Mouse (Mus musculus) activated CD4-positive, CD25-positive, alpha-beta regulatory T cell, adult 9 weeks (primary cell): ENCODE data around the gene Ski. TPM values are rescaled to one million over a fixed set of nuclear protein-coding genes. Genes with fewer than 3 reads are reported as not detected.

Experiments
- polyA plus RNA-seq: library from polyadenylated mRNA; unstranded; fragments of 100-300 nt; shearing (Covaris generic); gene quantifications from one replicate; pipeline ENCODE4 v1.2.1, GENCODE M21; 2017

Ski gene
- polyA plus RNA-seq: 11.1 TPM

GRCm38 (mm10) chr4:155222552-155222840, at the start of gene Ski:
Gene Ski (minus strand): TSS chr4:155222592.

DNA sequence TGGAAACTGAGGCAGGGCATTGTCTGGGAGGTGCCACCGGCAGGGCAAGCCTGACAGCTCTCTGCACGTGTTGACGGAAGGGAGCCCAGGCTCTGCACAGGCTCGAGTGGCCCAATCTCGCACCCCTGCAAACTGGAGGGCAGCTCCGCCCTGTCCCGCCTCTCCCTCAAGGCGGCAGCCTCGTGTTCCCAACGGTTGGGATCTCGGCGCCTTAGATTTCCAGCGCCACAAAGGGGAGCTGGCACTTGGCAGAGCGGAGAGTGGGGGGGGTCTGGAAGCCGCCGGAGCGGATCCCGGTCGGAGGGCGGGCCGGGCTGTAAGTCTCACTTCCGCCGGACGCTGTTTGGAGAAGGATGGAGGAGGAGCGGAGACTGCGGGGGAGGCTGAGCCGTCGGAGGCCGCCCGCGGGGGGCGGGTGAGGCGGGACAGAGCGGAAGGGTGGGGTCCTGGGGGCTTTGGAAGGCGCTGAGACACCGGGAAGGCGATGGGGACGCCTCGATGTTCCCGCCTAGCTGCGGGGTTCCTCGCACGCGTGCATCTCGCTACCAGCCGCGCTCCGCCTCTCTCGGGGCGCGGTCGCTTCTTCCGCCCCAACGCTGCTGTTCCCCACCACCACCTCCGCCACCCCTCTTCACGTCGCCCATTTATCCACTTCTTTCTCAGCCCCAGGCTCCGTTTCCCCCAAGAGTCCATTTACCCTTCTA, 27.4 kb upstream of the Ski start, which contains the start of gene Faap20:
Gene Faap20 (plus strand): TSS at position 155 of the 704 bp plus-strand sequence.

Other genes with a start within 250 kb of the Ski start
- not detected for gene Plch2, start 165.8 kb downstream of the Ski start, polyA plus RNA-seq
- 11.7 TPM for gene Pex10, start 155.6 kb downstream of the Ski start, polyA plus RNA-seq
- 181 TPM for gene Rer1, start 136.2 kb downstream of the Ski start, polyA plus RNA-seq
- gene Morn1, start 136.0 kb downstream of the Ski start, polyA plus RNA-seq: 2.6 TPM
- gene Faap20, start 27.2 kb upstream of the Ski start, polyA plus RNA-seq: 118 TPM
- 37.8 TPM for gene Prkcz, start 138.8 kb upstream of the Ski start, polyA plus RNA-seq
- 0.72 TPM for gene Gabrd, start 175.5 kb upstream of the Ski start, polyA plus RNA-seq
- 4.8 TPM for gene Cfap74, start 186.6 kb upstream of the Ski start, polyA plus RNA-seq
- not detected for gene Tmem52, start 246.5 kb upstream of the Ski start, polyA plus RNA-seq